Mouse (Mus musculus) limb, embryonic 11.5 days (tissue): Measurements from ENCODE around the gene Zranb3. TPM values are rescaled to one million over a fixed set of nuclear protein-coding genes. Genes with fewer than 3 reads are reported as not detected.

Source experiments
- ATAC-seq: fragments of 200-750 bp; cut with Nextera tagmentation; 2 replicates; pipeline ENCODE4 v1.8.0; 2017; ENCODE audit warnings: low read depth; ENCODE audit not compliant: insufficient number of reproducible peaks, low FRiP score, low TSS enrichment
- DNase-seq: peaks from one replicate; pipeline ENCODE4 v3.0.0-alpha.2; 2015; ENCODE audit warnings: low spot score
- H3K27ac ChIP-seq: fragments of 300-500 bp; sonication (generic); replicated peaks from 2 replicates; pipeline ENCODE4 v1.5.1; 2014; ENCODE audit warnings: low read depth, mild to moderate bottlenecking, low read length
- H3K27me3 ChIP-seq: fragments of 300-500 bp; sonication (generic); 2 replicates; pipeline ENCODE4 v1.6.1; 2014; ENCODE audit warnings: mild to moderate bottlenecking, low read length, mixed read lengths; ENCODE audit not compliant: control insufficient read depth, insufficient read depth
- H3K36me3 ChIP-seq: fragments of 300-500 bp; sonication (generic); 2 replicates; pipeline ENCODE4 v1.6.1; 2014; ENCODE audit warnings: mild to moderate bottlenecking, low read length, moderate library complexity, mixed read lengths; ENCODE audit not compliant: control insufficient read depth, insufficient read depth
- H3K4me1 ChIP-seq: fragments of 300-500 bp; sonication (generic); 2 replicates; pipeline ENCODE4 v1.6.1; 2014; ENCODE audit warnings: low read length, mixed read lengths; ENCODE audit not compliant: control insufficient read depth, insufficient read depth
- H3K4me2 ChIP-seq: fragments of 300-500 bp; sonication (generic); 2 replicates; pipeline ENCODE4 v1.6.1; 2014; ENCODE audit warnings: low read depth, mild to moderate bottlenecking, moderate library complexity; ENCODE audit not compliant: severe bottlenecking
- H3K4me3 ChIP-seq: fragments of 300-500 bp; sonication (generic); 2 replicates; pipeline ENCODE4 v1.5.1; 2014; ENCODE audit warnings: low read depth, low read length
- H3K9ac ChIP-seq: fragments of 300-500 bp; sonication (generic); 2 replicates; pipeline ENCODE4 v1.6.1; 2014; ENCODE audit warnings: mild to moderate bottlenecking, low read length
- H3K9me3 ChIP-seq: fragments of 300-500 bp; sonication (generic); 2 replicates; pipeline ENCODE4 v1.6.1; 2016; ENCODE audit warnings: low read length; ENCODE audit not compliant: control insufficient read depth
- WGBS: fragments of 180-500 bp; shearing (Covaris S2); extraction: QIAGEN DNeasy Blood & Tissue Kit; methylation state at CpG from one replicate; pipeline ENCODE4 v1.1.7; 2014; 5-methylcytosine and 5-hydroxymethylcytosine counted together
- polyA plus RNA-seq: library from polyadenylated mRNA; unstranded; fragments of >200 nt; fragmentation: Nextera tagmentation; extraction: Ambion mirVana; gene quantifications from 2 replicates; pipeline ENCODE4 v1.2.1, GENCODE M21; 2014

Gene Zranb3
- polyA plus RNA-seq, 1 experiment from 2014 or later, result 15.8 TPM

DNA sequence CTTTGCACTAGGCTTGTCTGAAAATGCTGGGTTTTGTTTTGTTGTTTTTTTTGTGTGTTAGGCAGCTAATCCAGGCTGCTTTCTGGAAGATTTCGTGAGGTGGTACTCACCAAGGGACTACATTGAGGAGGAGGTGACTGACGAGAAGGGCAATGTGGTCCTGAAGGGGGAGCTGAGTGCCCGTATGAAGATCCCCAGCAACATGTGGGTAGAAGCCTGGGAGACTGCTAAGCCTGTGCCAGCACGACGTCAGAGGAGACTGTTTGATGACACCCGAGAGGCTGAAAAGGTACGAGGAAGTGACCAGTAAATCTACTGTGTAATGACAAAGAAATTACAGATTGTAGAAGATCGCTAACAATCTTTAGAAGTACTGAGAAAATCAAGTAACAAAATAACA is 165.6 kb downstream of the Zranb3 start:
- no peaks in the 10 kb centered on the region for H3K4me1 ChIP-seq
- H3K27ac ChIP-seq, result no peak overlapping the region
- H3K36me3 ChIP-seq, result peaks cover 18% of the 10 kb centered on the region; the same call in 1 of the 2 replicates
- no peak for DNase-seq
- WGBS, result 78% methylated on average over 8 of the region's 8 CpGs
- H3K4me2 ChIP-seq, result no peak overlapping the region
- no peaks in the 10 kb centered on the region for H3K27me3 ChIP-seq
- H3K9ac ChIP-seq, result no peak overlapping the region
- ATAC-seq, result no peak
- no peak overlapping the region for H3K4me3 ChIP-seq
- no peaks in the 10 kb centered on the region for H3K9me3 ChIP-seq

DNA sequence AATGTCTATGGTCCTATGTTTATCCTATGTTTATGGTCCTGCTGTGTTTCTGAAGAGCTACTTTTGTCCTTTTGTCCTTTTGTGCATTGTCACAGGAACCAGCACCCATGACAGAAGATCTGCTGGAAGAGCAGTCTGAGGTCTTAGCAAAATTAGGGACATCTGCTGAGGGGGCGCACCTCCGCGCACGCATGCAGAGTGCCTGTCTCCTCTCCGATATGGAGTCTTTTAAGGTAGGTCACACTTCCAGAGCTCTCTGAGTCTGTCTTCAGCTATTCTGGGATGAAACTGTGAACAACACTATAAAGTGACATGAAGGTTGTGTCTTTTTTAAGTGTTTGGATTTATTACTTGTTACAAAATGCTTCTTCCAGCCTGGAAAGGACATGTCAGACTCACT is 168.5 kb downstream of the Zranb3 start:
- Histone ChIP-seq H3K27me3 (no peaks in the 10 kb centered on the region), H3K9ac (no peak overlapping the region), H3K4me3 (no peak overlapping the region), H3K27ac (no peak overlapping the region), H3K36me3 (peaks cover 12% of the 10 kb centered on the region; the same call in 1 of the 2 replicates), H3K4me2 (no peak overlapping the region), H3K9me3 (no peaks in the 10 kb centered on the region), H3K4me1 (no peaks in the 10 kb centered on the region)
- 93% methylated on average over 5 of the region's 5 CpGs for WGBS
- no peak for ATAC-seq
- no peak for DNase-seq

DNA sequence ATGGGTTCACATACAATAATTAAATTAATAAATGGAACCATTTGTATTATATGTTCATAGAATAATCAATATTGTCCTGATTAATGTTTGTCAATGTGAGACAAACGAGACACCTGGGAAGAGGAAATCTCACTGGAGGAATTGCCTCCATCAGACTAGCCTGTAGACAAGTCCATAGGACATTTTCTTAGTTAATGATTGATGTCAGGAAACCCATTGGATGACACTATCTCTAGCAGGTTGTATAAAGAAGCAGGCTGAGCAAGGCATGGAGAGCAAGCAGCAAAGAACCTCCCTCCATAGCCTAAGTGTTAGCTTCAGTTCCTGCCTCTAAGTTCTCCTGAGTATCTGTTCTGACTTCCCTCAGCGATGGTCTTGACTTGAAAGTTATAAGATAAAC is 169.4 kb downstream of the Zranb3 start:
- no peaks in the 10 kb centered on the region for H3K27me3 ChIP-seq
- H3K27ac ChIP-seq, result no peak overlapping the region
- 94% methylated on average over 2 of the region's 2 CpGs for WGBS
- no peaks in the 10 kb centered on the region for H3K4me1 ChIP-seq
- no peaks in the 10 kb centered on the region for H3K9me3 ChIP-seq
- H3K36me3 ChIP-seq, result peaks cover 3% of the 10 kb centered on the region; the same call in 1 of the 2 replicates
- ATAC-seq, result no peak
- no peak for DNase-seq
- no peak overlapping the region for H3K4me3 ChIP-seq
- H3K9ac ChIP-seq, result no peak overlapping the region
- no peak overlapping the region for H3K4me2 ChIP-seq

GRCm38 (mm10) chr1:127915802-127916201 is 187.0 kb downstream of the Zranb3 start:
- no peak overlapping the region for H3K4me3 ChIP-seq
- no peaks in the 10 kb centered on the region for H3K27me3 ChIP-seq
- DNase-seq (no peak), ATAC-seq (no peak)
- H3K4me2 ChIP-seq, result no peak overlapping the region
- no peak overlapping the region for H3K9ac ChIP-seq
- H3K4me1 ChIP-seq, result no peaks in the 10 kb centered on the region
- H3K9me3 ChIP-seq, result no peaks in the 10 kb centered on the region
- no peaks in the 10 kb centered on the region; the same call in 1 of the 2 replicates for H3K36me3 ChIP-seq
- H3K27ac ChIP-seq, result no peak overlapping the region
- 81% methylated on average over 1 of the region's 1 CpGs for WGBS

DNA sequence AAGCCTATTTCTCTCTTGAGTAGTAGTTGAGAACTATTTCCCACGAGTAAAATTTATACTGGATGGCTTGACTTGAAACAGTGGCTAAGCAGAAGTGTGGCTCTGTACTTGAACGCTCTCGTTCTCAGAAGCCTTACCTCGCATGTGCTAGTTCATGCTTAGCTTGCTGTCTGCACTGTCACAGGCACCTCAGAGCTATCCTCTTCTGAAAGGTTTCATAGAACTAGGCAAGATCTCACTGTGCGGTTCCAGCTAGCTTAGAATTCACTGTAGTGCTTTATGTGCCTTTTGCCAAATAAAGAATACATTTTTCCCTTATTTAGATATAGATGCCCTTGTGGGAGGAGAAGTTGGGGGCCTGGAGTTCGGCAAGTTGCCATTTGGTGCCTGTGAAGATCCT is 187.5 kb downstream of the Zranb3 start:
- WGBS, result 85% methylated on average over 6 of the region's 6 CpGs
- no peaks in the 10 kb centered on the region for H3K27me3 ChIP-seq
- H3K4me1 ChIP-seq, result no peaks in the 10 kb centered on the region
- H3K9ac ChIP-seq, result no peak overlapping the region
- ATAC-seq, result no peak
- H3K4me3 ChIP-seq, result no peak overlapping the region
- H3K4me2 ChIP-seq, result no peak overlapping the region
- H3K9me3 ChIP-seq, result no peaks in the 10 kb centered on the region
- H3K36me3 ChIP-seq, result no peaks in the 10 kb centered on the region
- DNase-seq, result no peak
- H3K27ac ChIP-seq, result no peak overlapping the region

GRCm38 (mm10) chr1:127913116-127913515 is 189.7 kb downstream of the Zranb3 start:
- Histone ChIP-seq H3K4me1 (no peaks in the 10 kb centered on the region), H3K27me3 (no peaks in the 10 kb centered on the region), H3K4me2 (no peak overlapping the region), H3K27ac (no peak overlapping the region), H3K9ac (no peak overlapping the region), H3K4me3 (no peak overlapping the region), H3K36me3 (no peaks in the 10 kb centered on the region), H3K9me3 (no peaks in the 10 kb centered on the region)
- no peak for DNase-seq
- ATAC-seq, result no peak
- 95% methylated on average over 4 of the region's 4 CpGs for WGBS

DNA sequence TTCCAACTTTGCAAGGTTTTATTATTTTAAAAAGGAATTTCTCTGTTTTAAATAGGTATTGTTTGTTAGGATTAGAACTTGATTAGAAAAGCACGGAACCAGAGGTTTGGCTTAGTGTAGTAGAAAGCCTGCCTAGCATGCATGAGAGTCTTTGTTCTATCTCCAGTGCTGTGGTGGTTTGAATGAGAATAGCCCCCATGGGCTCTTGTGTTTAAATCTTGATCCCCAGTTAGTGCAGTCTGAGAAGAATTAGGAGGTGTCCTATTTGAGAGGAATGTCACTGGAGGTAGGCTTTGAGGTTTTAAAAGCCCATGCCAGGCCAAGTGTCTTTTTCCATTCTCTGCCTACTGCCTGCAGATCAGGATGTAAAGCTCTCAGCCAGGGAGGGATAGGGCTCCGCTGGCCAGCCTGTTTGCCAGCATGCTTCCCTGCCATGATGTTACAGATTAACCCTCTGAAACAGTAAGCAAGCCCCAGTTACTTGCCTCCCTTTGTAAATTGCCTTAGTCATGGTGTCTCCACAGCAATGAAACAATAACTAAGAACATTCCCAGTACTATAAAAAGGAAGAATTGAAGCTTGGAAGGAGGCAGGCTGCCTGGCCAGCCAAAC is 198.0 kb downstream of the Zranb3 start:
- Histone ChIP-seq H3K36me3 (no peaks in the 10 kb centered on the region), H3K27ac (no peak overlapping the region), H3K4me2 (no peak overlapping the region), H3K27me3 (no peaks in the 10 kb centered on the region), H3K4me3 (no peak overlapping the region), H3K9ac (no peak overlapping the region), H3K9me3 (no peaks in the 10 kb centered on the region), H3K4me1 (no peaks in the 10 kb centered on the region)
- WGBS, result 84% methylated on average over 2 of the region's 2 CpGs
- DNase-seq (no peak), ATAC-seq (no peak)
